Mouse (Mus musculus): ENCODE data around the gene Mrps18b. TPM values are rescaled to one million over a fixed set of nuclear protein-coding genes. Genes with fewer than 3 reads are reported as not detected.
A peak's percentile ranks its signal among the peaks of the same experiment; 100 is the strongest.

Mrps18b gene
- polyA plus RNA-seq, 2 experiments = 51.6 to 74.1 TPM

GRCm38 (mm10) chr17:35866911-35867890, 49.0 kb downstream of the Mrps18b start:
- no peak for DNase-seq (ENCODE audit: low read depth in 3 of 3, low spot score in 3 of 3)
- peak overlapping the region; percentile 50 to 64 for H3K4me3 ChIP-seq (ENCODE audit: insufficient read depth in 1 of 2, low read depth in 2 of 2, low read length in 2 of 2)
- peak overlapping the region; percentile 31 for H3K9ac ChIP-seq (replicated peaks)
- no peak for ATAC-seq (ENCODE audit: insufficient read depth)
- peaks cover 5 to 10% of the 10 kb centered on the region in 2 experiments; a peak in 3 of 4 replicates for H3K4me1 ChIP-seq (replicated peaks; ENCODE audit: control insufficient read depth in 2 of 2, insufficient read depth in 2 of 2, low read length in 1 of 2)
- H3K27ac ChIP-seq = no peak overlapping the region
- H3K36me3 ChIP-seq (replicated peaks; ENCODE audit: control insufficient read depth, insufficient read depth, low read depth) = no peaks in the 10 kb centered on the region
- peaks cover 3% of the 10 kb centered on the region for H3K9me3 ChIP-seq (ENCODE audit: control insufficient read depth, low read length)
- H3K4me2 ChIP-seq (ENCODE audit: low read depth) = peak overlapping the region; percentile 65
- H3K27me3 ChIP-seq (ENCODE audit: control insufficient read depth, insufficient read depth, low read length) = peaks cover 55% of the 10 kb centered on the region
- 3% methylated on average over 26 of the region's 26 CpGs for WGBS (ENCODE audit: insufficient replicate concordance)
- peak; percentile 47 for TF ChIP-seq CTCF (IDR thresholded peaks at IDR 0.05; ENCODE audit: low read depth)
- TF ChIP-seq EP300 (IDR thresholded peaks at IDR 0.05; ENCODE audit: low read depth) = no peak

DNA sequence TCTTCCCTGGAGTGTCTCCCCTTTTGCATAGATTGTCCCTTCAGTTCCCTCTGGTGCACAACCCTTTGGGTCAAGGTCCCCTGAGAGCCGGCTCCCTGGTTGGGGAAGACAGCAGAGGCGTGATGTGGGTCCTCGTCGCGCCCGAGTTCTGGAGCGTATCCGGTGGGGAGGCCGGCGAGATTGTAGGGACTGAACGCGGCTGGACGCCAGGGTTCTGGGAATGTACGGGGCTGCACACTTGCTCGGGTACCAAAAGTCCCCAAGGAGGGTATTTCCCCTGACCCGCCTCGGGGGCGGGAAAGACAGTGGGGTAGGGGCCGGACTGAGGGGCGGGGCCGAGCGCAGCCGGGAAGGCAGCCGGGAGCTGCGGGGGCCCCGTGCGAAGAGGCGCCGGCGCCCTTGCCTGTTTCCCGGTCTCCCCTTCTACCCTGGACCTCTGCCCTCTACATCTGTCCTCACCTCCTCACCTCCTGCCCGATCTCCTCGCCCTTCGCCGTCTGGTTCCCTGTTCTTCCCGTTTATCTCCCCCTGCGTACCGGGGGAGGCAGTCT, 49.8 kb downstream of the Mrps18b start:
- Histone ChIP-seq H3K4me2 (ENCODE audit: low read depth) (peak overlapping the region; percentile 65), H3K36me3 (replicated peaks; ENCODE audit: control insufficient read depth, insufficient read depth, low read depth) (no peaks in the 10 kb centered on the region), H3K9me3 (ENCODE audit: control insufficient read depth, low read length) (peaks cover 3% of the 10 kb centered on the region), H3K4me1 (replicated peaks; ENCODE audit: control insufficient read depth in 2 of 2, insufficient read depth in 2 of 2, low read length in 1 of 2) (peaks cover 9 to 13% of the 10 kb centered on the region in 2 experiments), H3K27ac (no peak overlapping the region), H3K9ac (replicated peaks) (peak overlapping the region; percentile 23), H3K4me3 (ENCODE audit: insufficient read depth in 1 of 2, low read depth in 2 of 2, low read length in 2 of 2) (peak overlapping the region; percentile 50 to 64), H3K27me3 (ENCODE audit: control insufficient read depth, insufficient read depth, low read length) (peaks cover 55% of the 10 kb centered on the region)
- TF ChIP-seq EP300 (IDR thresholded peaks at IDR 0.05; ENCODE audit: low read depth) = no peak
- no peak for DNase-seq (ENCODE audit: low read depth in 3 of 3, low spot score in 3 of 3)
- no peak for ATAC-seq (ENCODE audit: insufficient read depth)
- WGBS (ENCODE audit: insufficient replicate concordance) = under 1% methylated on average over 38 of the region's 38 CpGs

DNA sequence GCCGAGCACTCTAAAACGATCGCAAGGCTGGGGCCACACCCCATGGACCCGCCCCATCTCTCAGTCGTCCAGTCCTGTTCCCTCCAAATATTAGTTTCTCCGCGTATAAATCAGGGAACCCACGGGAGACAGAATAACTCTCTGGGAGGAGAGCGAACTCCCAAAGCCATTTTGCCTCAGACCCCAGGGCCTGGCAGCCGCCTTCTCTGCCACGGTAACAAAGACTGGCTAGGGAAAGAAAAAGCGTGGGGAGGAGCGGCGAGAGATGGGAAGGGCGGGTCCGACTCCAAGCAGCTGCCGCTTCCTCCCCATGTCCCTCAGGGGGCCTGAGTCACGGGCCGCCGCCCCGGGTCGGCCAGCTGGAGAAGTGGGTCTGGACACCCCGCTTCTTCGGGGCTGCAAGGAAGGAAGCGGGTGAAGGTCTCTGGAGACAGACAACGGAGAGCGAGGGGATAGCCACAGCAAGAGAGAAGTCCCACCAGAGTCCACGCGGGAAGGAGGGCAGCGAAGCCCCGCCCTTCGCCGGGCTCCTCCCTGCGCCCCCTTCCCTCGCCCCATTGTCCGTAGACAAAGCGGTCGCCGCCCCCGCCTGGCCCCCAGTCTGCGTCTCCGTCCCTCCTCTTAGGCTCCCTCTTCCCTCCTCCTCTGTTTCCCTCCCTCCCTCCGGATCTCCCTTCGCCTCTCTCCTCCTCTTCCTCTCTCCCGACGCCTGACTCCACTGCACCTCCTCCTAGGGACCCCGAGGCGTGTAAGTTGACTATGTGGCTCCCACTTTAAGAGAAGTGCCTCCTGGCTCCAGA, 50.5 kb downstream of the Mrps18b start, which contains the start of gene Ppp1r18:
Ppp1r18 (plus strand) TSS at position 113 of the 800 bp plus-strand sequence.
- Histone ChIP-seq H3K4me3 (ENCODE audit: insufficient read depth in 1 of 2, low read depth in 2 of 2, low read length in 2 of 2) (peak within 1 kb of the TSS; percentile 50 to 64), H3K4me2 (ENCODE audit: low read depth) (peak within 1 kb of the TSS; percentile 65), H3K9ac (replicated peaks) (peak within 1 kb of the TSS; percentile 23), H3K36me3 (replicated peaks; ENCODE audit: control insufficient read depth, insufficient read depth, low read depth) (no peaks in the 10 kb centered on the region), H3K9me3 (ENCODE audit: control insufficient read depth, low read length) (no peaks in the 10 kb centered on the region), H3K4me1 (replicated peaks; ENCODE audit: control insufficient read depth in 2 of 2, insufficient read depth in 2 of 2, low read length in 1 of 2) (peaks cover 11 to 14% of the 10 kb centered on the region in 2 experiments), H3K27me3 (ENCODE audit: control insufficient read depth, insufficient read depth, low read length) (peaks cover 55% of the 10 kb centered on the region), H3K27ac (no peak within 1 kb of the TSS)
- no peak for DNase-seq (ENCODE audit: low read depth in 3 of 3, low spot score in 3 of 3)
- ATAC-seq (ENCODE audit: insufficient read depth) = no peak
- 1% methylated on average over 48 of the region's 48 CpGs for WGBS (ENCODE audit: insufficient replicate concordance)
- TF ChIP-seq CTCF (IDR thresholded peaks at IDR 0.05; ENCODE audit: low read depth) = no peak
- TF ChIP-seq EP300 (IDR thresholded peaks at IDR 0.05; ENCODE audit: low read depth) = no peak

- Histone ChIP-seq H3K9ac (replicated peaks) (no peak overlapping the region), H3K27me3 (ENCODE audit: control insufficient read depth, insufficient read depth, low read length) (peaks cover 55% of the 10 kb centered on the region), H3K9me3 (ENCODE audit: control insufficient read depth, low read length) (no peaks in the 10 kb centered on the region), H3K4me2 (ENCODE audit: low read depth) (peak overlapping the region; percentile 65), H3K36me3 (replicated peaks; ENCODE audit: control insufficient read depth, insufficient read depth, low read depth) (no peaks in the 10 kb centered on the region), H3K4me1 (replicated peaks; ENCODE audit: control insufficient read depth in 2 of 2, insufficient read depth in 2 of 2, low read length in 1 of 2) (peaks cover 13 to 19% of the 10 kb centered on the region in 2 experiments), H3K4me3 (ENCODE audit: insufficient read depth in 1 of 2, low read depth in 2 of 2, low read length in 2 of 2) (peak overlapping the region in 1 of 2 experiments; percentile 50; a peak in 1 of 4 replicates), H3K27ac (no peak overlapping the region)
- 36% methylated on average over 10 of the region's 10 CpGs for WGBS (ENCODE audit: insufficient replicate concordance)
- TF ChIP-seq CTCF (IDR thresholded peaks at IDR 0.05; ENCODE audit: low read depth) (no peak), EP300 (IDR thresholded peaks at IDR 0.05; ENCODE audit: low read depth) (no peak)
- no peak for DNase-seq (ENCODE audit: low read depth in 3 of 3, low spot score in 3 of 3)
- ATAC-seq (ENCODE audit: insufficient read depth) = no peak
These were observed 51.3 kb downstream of the Mrps18b start for GRCm38 (mm10) chr17:35864832-35865353.
